Mouse (Mus musculus) thymus, adult 18-20 months (tissue): ENCODE results near the gene Gm42957.
"Not testable (repeated sequence)": the region's sequence is repeated elsewhere in the genome, so short reads cannot be mapped to it uniquely, and the experiment has no call there.

ENCODE experiments used
- DNase-seq, 2 experiments: peaks; one replicate each; pipeline ENCODE4 v3.0.0; 2022; ENCODE audit warnings: mixed read lengths in 2 of 2

Gm42957 gene

DNA sequence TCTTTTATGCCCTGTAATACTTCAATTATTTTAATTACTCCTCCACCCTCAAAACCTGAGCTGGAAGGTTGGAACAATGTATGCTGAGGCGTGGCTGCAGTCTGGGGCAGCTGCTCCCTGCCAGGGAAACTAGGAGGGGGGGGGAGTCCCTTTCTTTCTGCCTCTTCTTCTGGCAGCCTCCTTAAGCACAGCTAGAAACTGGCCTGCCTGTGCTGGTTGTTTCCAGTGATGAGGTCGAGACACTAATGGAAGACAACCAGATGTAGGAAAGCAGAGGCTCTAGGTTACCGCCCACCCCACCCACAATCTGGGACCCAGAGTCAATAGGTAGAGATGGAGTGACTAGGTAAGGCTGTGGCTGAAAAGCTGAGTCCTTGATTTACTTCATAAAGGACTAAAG is 40.4 kb downstream of the Gm42957 start:
- no peak for DNase-seq

DNA sequence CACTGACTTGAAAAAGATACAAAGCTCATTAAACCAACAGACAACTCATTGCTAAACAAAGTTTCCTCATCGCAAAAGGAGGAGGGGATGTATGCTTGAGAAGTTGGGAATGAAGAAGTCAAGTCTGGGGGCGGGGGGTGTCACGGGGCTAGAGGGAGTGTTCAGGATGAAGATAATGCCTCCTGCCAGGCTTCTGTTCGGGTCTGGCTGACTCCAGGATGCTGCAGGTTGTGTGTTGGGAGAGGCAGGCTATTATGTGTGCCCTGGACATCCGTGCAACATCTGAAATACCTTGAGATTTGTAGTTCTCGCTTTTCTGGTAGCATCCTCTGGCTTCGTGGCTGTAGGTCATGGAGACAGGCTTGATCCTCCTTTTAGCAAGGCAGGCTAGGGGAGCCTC is 43.2 kb downstream of the Gm42957 start:
- no peak for DNase-seq

GRCm38 (mm10) chr3:96679159-96679674 is 43.9 kb downstream of the Gm42957 start:
- no peak for DNase-seq

DNA sequence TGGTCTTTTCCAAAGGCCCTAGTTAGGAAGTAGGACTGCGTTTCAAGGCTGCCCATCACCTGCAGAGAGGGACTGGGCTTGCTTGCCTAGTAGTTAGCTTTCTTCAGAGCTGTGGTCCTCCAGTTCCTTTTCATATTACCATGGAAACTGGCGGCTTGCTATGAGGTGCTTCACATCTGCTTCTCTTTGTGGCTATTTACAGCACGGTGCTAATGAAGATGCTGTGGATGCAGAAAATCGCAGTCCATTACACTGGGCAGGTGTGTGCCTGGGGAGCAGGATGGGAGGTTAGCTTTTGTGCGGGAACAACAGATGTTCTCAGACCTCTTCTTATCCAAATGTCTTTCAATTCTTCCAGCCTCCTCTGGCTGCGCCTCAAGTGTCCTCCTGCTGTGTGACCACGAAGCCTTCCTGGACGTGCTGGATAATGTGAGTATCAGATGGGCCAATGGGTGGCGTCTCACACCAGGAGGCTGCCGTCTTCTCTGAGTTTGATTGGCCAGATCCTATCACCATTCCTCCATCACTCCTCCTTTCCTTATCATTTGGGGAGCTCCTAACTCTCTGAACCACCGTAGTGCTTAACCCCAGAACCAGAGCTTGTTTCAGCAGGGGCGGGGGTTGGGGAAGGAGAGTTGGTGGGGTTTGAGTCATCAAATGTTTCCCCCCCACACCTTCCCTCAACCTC is 45.1 kb downstream of the Gm42957 start:
- no peak for DNase-seq

GRCm38 (mm10) chr3:96683496-96683895 is 48.2 kb downstream of the Gm42957 start:
- no peak for DNase-seq

GRCm38 (mm10) chr3:96684151-96684821 is 49.0 kb downstream of the Gm42957 start:
- DNase-seq: no peak

- no peak for DNase-seq
Measured at GRCm38 (mm10) chr3:96684822-96685156, 49.5 kb downstream of the Gm42957 start.

DNA sequence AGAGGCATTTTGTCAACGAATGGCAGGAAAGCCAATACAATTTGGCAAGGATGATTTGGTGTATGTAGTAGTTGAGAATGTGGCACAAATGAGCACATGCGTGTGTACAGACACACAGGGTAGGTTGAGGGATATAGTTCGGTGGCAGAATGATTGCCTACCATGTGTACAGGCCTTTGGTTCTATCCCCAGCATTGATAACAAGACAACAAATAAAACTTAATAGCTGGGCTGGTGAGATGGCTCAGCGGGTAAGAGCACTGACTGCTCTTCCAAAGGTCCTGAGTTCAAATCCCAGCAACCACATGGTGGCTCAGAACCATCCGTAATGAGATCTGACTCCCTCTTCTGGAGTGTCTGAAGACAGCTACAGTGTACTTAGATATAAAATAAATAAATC is 50.8 kb downstream of the Gm42957 start:
- DNase-seq: not testable (repeated sequence)

- DNase-seq: no peak
Measured at GRCm38 (mm10) chr3:96688854-96689253, 53.6 kb downstream of the Gm42957 start.

GRCm38 (mm10) chr3:96690298-96690697 is 55.0 kb downstream of the Gm42957 start:
- DNase-seq: no peak

- DNase-seq: no peak
Measured at GRCm38 (mm10) chr3:96692506-96692905, 57.2 kb downstream of the Gm42957 start.

GRCm38 (mm10) chr3:96693579-96693978 is 58.3 kb downstream of the Gm42957 start:
- no peak for DNase-seq

DNA sequence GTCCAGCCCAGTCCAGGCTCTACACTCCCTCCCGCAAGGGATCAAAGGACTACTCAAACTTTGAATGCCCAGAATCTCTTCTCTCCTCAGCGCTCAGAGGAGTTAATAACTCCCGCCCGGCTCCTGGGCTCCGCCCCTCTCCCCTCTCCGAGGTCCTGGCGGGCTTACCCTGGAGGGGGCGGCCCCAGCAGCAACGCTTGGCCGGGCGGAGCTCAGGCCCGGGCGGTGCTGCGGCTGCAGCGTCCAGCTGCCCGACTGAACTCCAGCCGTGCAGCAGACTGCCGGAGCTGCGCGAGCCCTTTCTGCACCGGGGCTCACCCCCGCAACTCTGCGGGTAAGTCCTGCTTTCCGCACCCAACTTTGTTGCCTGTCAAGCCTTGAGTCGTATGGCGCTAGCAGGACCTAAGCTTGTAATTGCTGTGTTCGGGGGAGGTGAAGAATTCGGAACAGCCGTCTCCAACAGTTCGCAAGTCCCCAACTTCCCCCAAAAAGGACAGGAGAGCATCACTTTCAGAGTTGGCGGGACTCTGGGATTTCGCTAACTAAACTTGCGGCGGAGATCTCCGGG is 61.0 kb downstream of the Gm42957 start, which contains the start of gene Pias3:
Gene Pias3 (plus strand): TSS at position 187 of the 568 bp plus-strand sequence.
- DNase-seq: peak; percentile 40 to 47

DNA sequence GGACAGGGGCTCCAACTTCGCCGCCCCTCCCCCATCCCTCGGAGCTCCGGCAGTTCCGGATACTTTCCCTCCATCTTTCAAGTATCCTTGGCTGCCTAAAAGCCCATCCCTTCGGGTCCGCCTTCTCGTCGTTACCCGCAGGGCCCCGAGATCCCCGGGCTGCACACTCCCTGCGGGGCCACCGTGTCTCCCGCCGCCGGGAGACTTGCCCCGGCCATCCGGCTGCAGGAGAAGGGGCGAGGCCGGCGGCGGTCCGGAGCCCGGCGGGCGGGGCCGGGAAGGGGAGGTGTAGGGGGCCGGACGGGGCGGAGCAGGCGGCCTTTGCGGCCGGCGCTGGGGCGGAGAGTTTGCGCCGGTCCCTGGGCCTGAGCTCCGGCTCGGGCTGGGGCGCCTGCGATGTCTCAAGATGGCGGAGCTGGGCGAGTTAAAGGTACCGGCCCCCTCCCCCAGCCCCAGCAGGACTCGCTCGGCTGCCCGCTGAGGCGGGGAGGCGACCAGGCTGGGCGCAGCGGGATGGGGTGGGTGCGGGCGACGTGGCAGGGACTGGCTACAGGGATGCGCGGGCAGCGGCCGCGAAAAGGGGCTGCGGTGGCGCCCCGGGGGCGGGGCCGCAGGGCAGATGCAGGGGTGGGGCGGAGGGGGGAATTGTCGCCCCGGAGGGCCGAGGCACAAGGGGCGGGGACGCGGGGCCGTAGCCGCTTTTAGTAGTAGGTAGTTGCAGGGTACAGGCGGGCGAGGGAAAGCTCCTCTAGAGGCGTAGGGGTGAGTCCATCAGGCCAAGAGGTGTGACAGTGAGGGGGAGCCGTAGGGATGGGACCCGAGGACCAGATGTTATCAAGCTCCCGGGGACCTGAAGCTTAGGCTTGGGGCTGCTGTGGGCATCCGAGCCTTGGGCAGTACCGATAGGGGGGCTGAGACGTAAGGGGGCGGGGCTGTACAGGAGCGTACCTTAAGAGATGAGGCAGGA is 61.8 kb downstream of the Gm42957 start:
- peak; percentile 54 to 56 for DNase-seq

DNA sequence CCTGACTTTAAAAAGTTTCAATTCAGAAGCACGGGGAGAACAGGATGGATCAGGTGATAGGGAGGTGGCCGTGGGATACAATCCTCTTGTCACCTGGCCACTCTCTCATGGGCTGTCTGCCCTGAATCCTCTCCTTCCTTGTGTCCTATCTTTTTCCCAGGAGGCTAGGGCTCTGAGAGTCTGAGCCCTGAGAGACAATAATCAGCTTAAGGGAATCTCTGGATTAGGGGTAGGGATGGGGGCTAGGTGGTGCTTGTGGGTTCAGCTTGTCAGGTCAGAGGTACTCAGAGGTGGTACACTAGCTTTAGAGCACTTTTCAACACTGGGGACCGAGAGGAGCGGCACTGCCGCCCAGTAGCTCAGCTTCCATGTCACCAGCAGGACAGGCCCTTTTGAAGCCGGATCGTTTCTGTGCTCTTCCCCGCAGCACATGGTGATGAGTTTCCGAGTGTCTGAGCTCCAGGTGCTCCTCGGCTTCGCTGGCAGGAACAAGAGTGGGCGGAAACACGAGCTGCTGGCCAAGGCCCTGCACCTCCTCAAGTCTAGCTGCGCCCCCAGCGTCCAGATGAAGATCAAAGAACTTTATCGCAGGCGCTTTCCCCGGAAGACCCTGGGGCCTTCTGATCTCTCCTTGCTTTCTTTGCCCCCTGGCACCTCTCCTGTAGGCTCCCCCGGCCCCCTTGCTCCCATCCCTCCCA is 63.9 kb downstream of the Gm42957 start:
- no peak for DNase-seq

GRCm38 (mm10) chr3:96700376-96700775 is 65.1 kb downstream of the Gm42957 start:
- no peak for DNase-seq

GRCm38 (mm10) chr3:96701003-96701402 is 65.7 kb downstream of the Gm42957 start:
- DNase-seq: no peak
